Mouse (Mus musculus) heart, embryonic 13.5 days (tissue): ENCODE measurements around the gene Rufy2. TPM values are rescaled to one million over a fixed set of nuclear protein-coding genes. Genes with fewer than 3 reads are reported as not detected.
A peak's percentile ranks its signal among the peaks of the same experiment; 100 is the strongest.

Experiments used
- ATAC-seq: fragments of 200-750 bp; cut with Nextera tagmentation; 2 replicates; pipeline ENCODE4 v1.8.0; 2017; ENCODE audit warnings: moderate TSS enrichment; ENCODE audit not compliant: insufficient number of reproducible peaks, low FRiP score, low TSS enrichment; ENCODE audit errors: extremely low read depth
- H3K27ac ChIP-seq: fragments of 300-500 bp; sonication (generic); replicated peaks from 2 replicates; pipeline ENCODE4 v1.5.1; 2015; ENCODE audit warnings: moderate library complexity, mild to moderate bottlenecking, inconsistent platforms
- H3K27me3 ChIP-seq: fragments of 300-500 bp; sonication (generic); replicated peaks from 2 replicates; pipeline ENCODE4 v1.6.1; 2015; ENCODE audit warnings: mild to moderate bottlenecking, inconsistent platforms
- H3K36me3 ChIP-seq: fragments of 300-500 bp; sonication (generic); 2 replicates; pipeline ENCODE4 v1.6.1; 2015; ENCODE audit warnings: mild to moderate bottlenecking, inconsistent platforms
- H3K4me1 ChIP-seq: fragments of 300-500 bp; sonication (generic); 2 replicates; pipeline ENCODE4 v1.6.1; 2015; ENCODE audit warnings: inconsistent platforms
- H3K4me2 ChIP-seq: fragments of 300-500 bp; sonication (generic); 2 replicates; pipeline ENCODE4 v1.6.1; 2015; ENCODE audit warnings: inconsistent platforms, mild to moderate bottlenecking, moderate library complexity
- H3K4me3 ChIP-seq: fragments of 300-500 bp; sonication (generic); 2 replicates; pipeline ENCODE4 v1.5.1; 2015; ENCODE audit warnings: moderate library complexity, mild to moderate bottlenecking, inconsistent platforms
- H3K9ac ChIP-seq: fragments of 300-500 bp; sonication (generic); 2 replicates; pipeline ENCODE4 v1.6.1; 2015; ENCODE audit warnings: inconsistent platforms, mild to moderate bottlenecking, moderate library complexity
- H3K9me3 ChIP-seq: fragments of 300-500 bp; sonication (generic); 2 replicates; pipeline ENCODE4 v1.6.1; 2016; ENCODE audit warnings: inconsistent platforms
- WGBS: fragments of 180-500 bp; shearing (Covaris S2); methylation state at CpG from one replicate; pipeline ENCODE4 v1.1.7; 2015; ENCODE audit warnings: mixed read lengths; 5-methylcytosine and 5-hydroxymethylcytosine counted together
- polyA plus RNA-seq: library from polyadenylated mRNA; unstranded; fragments of >200 nt; fragmentation: Nextera tagmentation; extraction: Ambion mirVana; gene quantifications from 2 replicates; pipeline ENCODE4 v1.2.1, GENCODE M21; 2015

Gene Rufy2
- polyA plus RNA-seq, 1 experiment from 2014 or later, result 11.1 TPM

DNA sequence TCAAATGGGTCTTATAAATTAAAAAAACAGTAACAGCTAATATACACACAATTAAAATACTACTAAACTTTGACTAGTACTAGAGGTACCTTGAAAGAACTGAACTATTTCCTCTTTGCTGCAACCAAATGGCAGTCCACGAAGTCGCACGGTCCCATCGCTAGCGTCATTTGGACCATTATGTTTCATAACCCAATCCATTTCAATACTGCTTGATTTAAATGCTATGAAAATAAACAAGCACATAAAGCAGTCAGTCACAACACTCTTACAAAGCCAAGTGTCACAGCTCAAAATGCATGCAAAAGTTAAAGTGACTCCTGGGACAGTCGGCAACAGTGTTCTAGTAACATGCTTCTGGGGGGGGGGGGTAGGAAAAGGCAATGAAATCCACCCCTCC, 39.3 kb downstream of the Rufy2 start:
- 88% methylated on average over 6 of the region's 6 CpGs for WGBS
- Histone ChIP-seq H3K36me3 (peaks cover 40% of the 10 kb centered on the region), H3K4me3 (no peak overlapping the region), H3K4me1 (peaks cover 29% of the 10 kb centered on the region), H3K27ac (no peak overlapping the region), H3K4me2 (no peak overlapping the region), H3K27me3 (no peaks in the 10 kb centered on the region), H3K9ac (no peak overlapping the region), H3K9me3 (no peaks in the 10 kb centered on the region)
- no peak for ATAC-seq

DNA sequence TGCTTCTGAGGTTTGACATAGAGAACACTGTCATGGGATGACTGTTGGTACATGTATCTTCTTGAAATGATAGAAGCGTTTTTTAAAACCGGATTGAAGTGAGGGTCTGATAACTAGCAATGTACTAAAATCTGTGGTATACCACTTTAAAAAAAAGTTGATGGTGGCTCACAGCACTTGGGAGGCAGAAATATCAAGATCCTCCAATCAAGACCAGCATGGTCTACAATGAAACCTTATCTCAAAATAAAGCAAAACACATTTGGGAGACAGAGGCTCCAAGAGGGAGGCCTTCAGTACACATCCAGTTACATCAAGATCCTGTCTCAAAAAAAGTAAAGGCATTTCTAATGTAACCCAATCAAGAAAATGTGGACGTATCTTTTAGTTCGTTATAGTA, 41.7 kb downstream of the Rufy2 start:
- Histone ChIP-seq H3K9me3 (no peaks in the 10 kb centered on the region), H3K4me2 (peak overlapping the region; percentile 77), H3K27me3 (no peaks in the 10 kb centered on the region), H3K4me3 (peak overlapping the region; percentile 86), H3K9ac (peak overlapping the region; percentile 98), H3K4me1 (peaks cover 40% of the 10 kb centered on the region), H3K36me3 (peaks cover 16% of the 10 kb centered on the region), H3K27ac (no peak overlapping the region)
- WGBS, result 48% methylated on average over 4 of the region's 4 CpGs
- no peak for ATAC-seq

DNA sequence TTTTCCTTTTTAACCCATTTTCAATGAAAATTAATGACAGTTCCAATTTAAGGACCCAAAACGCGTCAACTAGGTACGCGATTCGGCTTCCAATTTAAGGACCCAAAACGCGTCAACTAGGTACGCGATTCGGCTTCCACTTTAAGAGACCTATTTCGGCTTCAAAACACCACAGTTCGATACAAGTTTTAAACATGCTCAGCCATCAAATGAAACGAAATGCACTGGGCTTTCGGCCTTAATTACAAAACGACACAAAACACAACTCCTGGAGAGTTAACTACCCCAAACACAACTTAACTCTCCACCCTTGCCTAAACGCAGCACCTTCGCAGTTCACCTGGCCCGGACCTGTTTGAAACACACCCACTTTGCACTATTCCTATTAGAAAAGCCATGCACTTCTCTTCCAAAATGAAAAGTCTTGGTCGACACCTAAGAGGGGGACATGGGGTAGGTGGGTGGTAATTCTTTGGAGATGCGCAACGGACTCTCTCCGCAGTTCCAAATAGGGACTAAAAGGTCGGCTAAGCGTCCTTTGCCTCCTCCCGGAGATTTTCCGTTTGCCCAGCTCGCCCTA, 42.6 kb downstream of the Rufy2 start:
- ATAC-seq, result no peak
- Histone ChIP-seq H3K4me2 (peak overlapping the region; percentile 77), H3K9me3 (no peaks in the 10 kb centered on the region), H3K27ac (peak overlapping the region; percentile 100), H3K4me3 (peak overlapping the region; percentile 86), H3K4me1 (peaks cover 40% of the 10 kb centered on the region), H3K27me3 (no peaks in the 10 kb centered on the region), H3K9ac (peak overlapping the region; percentile 98), H3K36me3 (peaks cover 7% of the 10 kb centered on the region)
- WGBS, result under 1% methylated on average over 27 of the region's 27 CpGs

DNA sequence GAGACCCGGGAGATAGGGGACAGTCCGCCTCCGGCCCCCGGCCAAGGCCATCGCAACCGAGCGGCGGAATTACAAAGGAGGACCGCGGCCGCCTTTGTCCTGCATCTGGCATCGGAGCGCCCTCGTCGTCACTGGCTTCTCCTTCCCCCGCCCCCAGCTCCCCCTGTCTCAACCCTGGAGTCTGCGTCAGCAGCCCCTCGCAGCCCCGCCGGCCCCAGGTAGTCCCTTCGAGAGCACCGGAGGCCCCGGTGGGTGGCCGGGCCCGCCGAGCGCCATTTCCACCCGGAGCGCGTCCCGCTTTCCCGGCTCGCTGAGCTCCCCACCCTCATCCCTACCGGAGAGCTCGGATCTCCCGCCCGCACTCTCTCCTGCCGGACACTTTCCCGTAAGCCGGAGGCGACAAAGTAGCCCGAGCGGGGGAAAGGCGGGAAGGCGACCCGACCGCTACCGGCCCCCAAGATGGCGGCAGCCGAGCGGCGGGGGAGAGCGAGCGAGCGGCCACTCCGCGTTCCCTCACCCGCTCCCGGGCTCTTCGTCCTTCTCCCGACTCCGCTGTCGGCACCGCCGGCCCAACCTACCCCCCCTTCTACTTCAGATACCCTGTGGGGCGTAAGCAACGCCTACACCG, 43.2 kb downstream of the Rufy2 start:
- Histone ChIP-seq H3K4me1 (peaks cover 40% of the 10 kb centered on the region), H3K27me3 (no peaks in the 10 kb centered on the region), H3K4me2 (peak overlapping the region; percentile 77), H3K9ac (peak overlapping the region; percentile 98), H3K36me3 (peaks cover 2% of the 10 kb centered on the region; the same call in 1 of the 2 replicates), H3K9me3 (no peaks in the 10 kb centered on the region), H3K27ac (peak overlapping the region; percentile 100), H3K4me3 (peak overlapping the region; percentile 86)
- under 1% methylated on average over 66 of the region's 68 CpGs for WGBS
- peak; percentile 30; the same call in 1 of the 2 replicates for ATAC-seq

DNA sequence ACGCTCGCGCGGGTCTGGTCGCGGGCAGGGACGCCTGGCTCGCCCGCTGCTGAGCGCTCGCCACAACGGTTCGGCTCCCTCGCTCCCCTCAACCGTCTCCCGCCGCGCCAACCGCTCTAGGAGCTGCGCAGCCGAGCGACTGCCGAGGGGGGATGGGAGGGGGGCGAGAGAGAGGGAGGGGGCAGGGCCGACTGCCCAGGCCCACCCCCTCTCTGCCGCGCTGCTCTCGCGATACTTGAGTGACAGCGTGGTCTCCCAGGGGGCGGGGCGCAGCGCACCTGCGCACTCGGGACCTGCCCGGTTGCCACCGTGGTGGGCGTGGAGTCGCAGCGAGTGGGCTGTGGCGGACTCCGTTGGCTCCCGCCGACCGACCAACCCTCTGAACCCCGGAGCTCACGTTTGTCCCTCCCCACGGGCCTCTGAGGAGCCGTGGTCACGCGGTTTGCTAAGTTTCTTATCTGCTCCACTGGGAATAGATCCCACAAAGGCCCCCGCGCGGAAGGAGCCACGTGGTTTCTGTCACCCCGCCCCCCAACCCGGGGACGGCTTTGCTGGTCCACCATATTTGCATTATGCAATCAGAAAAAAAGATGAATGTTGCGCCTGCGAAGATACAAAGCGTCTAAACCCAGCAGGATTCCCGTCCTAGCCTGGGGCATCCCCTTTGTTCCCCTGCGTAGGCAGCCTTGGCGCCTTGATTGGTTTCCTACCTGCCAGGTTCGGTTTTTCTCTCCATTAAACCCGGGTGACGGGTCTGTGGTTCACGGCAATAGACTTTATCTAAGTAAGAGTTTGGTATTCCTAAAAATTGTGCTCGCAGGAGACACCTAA, 43.9 kb downstream of the Rufy2 start, which contains the start of the genes Hnrnph3 and Pbld2:
Gene Hnrnph3 (minus strand): TSS at position 469 of the 831 bp plus-strand sequence.
Gene Pbld2 (plus strand): TSS at position 567 of the 831 bp plus-strand sequence.
- H3K9me3 ChIP-seq, result no peaks in the 10 kb centered on the region
- H3K4me3 ChIP-seq, result peak within 1 kb of the TSS; percentile 86
- peak within 1 kb of the TSS; percentile 98 for H3K9ac ChIP-seq
- H3K4me1 ChIP-seq, result peaks cover 38% of the 10 kb centered on the region
- under 1% methylated on average over 57 of the region's 69 CpGs for WGBS
- H3K4me2 ChIP-seq, result peak within 1 kb of the TSS; percentile 77
- peak; percentile 92 for ATAC-seq
- H3K27ac ChIP-seq, result peak within 1 kb of the TSS; percentile 100
- H3K36me3 ChIP-seq, result no peaks in the 10 kb centered on the region
- no peaks in the 10 kb centered on the region for H3K27me3 ChIP-seq

DNA sequence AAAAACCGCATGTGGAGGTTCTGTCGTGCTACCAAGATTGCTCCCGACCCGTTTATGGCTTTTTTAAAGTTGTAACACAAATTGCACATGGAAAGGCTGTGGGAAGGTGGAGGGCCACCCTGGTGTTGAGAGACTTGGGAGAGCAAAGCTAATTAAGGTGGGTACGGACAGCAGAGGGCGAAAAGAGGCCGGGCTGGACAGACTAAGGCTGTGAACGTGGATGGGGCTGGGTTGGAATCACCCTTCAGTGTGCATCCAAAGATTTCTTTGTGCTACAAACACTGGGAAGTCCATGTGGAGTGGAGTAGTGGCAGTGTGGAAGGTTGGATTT, 44.5 kb downstream of the Rufy2 start:
- WGBS, result 0% methylated on average over 8 of the region's 8 CpGs
- Histone ChIP-seq H3K27ac (peak overlapping the region; percentile 100), H3K4me3 (peak overlapping the region; percentile 86), H3K4me2 (peak overlapping the region; percentile 77), H3K9me3 (no peaks in the 10 kb centered on the region), H3K36me3 (no peaks in the 10 kb centered on the region), H3K9ac (peak overlapping the region; percentile 86), H3K4me1 (peaks cover 34% of the 10 kb centered on the region), H3K27me3 (no peaks in the 10 kb centered on the region)
- peak; percentile 28; the same call in 1 of the 2 replicates for ATAC-seq

DNA sequence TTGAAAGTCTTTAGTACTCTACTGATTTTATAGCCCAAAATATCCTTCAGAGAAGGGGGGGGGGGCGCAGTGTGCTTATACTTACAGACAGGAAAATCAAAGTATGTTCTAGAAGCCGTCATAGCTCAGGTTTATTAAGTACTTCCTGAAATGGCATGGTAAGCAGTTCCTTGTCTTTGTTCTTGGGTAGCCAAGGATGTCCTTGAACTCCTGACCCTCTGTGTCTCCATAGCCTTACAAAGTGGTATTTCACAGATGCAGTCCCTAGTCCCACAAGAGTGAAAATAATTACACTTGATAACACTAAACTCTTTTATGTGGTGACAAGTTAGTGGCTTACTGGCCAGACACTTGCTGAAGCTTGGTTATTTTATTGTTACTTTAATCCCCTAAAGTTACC, 45.0 kb downstream of the Rufy2 start:
- Histone ChIP-seq H3K9ac (peak overlapping the region; percentile 86), H3K4me3 (peak overlapping the region; percentile 86), H3K27ac (peak overlapping the region; percentile 100), H3K27me3 (no peaks in the 10 kb centered on the region), H3K36me3 (no peaks in the 10 kb centered on the region), H3K4me2 (peak overlapping the region; percentile 77), H3K4me1 (peaks cover 34% of the 10 kb centered on the region), H3K9me3 (no peaks in the 10 kb centered on the region)
- ATAC-seq, result no peak
- WGBS, result 46% methylated on average over 2 of the region's 2 CpGs

DNA sequence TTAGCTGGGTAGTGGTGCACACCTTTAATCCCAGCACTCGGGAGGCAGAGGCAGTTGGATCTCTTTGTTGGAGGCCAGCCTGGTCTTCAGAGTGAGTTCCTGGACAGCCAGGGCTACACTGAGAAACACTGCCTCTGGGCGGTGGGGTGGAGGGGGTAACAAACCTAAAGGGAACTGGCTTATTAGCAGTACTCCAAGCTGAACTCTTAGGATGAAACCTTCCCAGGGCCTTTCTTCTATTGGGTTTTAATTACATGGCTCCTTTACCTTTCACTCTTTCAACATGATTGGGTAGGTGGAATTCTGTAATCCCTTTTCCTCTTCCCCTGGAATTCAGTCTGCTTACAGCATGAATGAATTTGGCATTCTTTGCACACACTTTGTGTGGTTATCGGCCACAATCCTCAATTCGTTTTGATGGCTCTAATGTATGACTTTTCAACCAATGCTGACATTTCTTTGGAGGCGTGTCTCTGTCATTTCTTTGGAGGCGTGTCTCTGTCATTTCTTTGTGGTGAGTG, 45.5 kb downstream of the Rufy2 start:
- H3K4me3 ChIP-seq, result no peak overlapping the region
- peak overlapping the region; percentile 100 for H3K27ac ChIP-seq
- no peak overlapping the region for H3K9ac ChIP-seq
- peaks cover 29% of the 10 kb centered on the region for H3K4me1 ChIP-seq
- WGBS, result 79% methylated on average over 6 of the region's 6 CpGs
- peak overlapping the region; percentile 77 for H3K4me2 ChIP-seq
- no peaks in the 10 kb centered on the region for H3K9me3 ChIP-seq
- no peaks in the 10 kb centered on the region for H3K36me3 ChIP-seq
- H3K27me3 ChIP-seq, result no peaks in the 10 kb centered on the region
- ATAC-seq, result no peak

DNA sequence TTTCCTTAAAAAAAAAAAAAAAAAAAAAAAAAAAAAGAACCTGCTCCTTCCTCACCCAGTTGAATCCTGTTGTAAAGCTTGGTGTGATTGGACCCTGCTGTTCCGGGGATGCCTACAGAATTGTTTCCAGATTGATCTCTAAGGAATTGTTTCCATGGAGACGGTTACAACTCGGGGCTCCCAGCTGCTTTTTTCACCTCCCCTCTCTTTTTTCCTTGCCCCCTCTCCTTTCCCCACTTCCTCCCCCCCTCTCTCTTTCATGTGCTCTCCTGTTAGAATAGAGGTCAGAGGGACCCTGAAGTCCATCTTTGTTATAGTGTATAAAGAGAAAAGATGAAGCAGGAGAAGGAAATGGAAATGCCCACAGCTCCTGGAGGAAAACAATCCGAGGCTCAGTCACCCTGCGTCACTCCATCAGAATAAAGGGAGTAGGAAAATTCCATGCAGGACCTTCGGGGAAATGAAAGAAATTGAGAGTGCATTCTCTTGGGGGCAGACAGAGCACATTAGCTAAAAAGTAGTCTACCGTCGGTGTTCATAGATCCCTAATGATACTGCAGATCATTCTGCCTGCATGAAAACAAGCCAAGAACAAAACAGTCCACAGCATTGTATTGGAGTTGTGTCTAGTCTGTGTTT, 46.3 kb downstream of the Rufy2 start:
- Histone ChIP-seq H3K9me3 (no peaks in the 10 kb centered on the region), H3K4me1 (peaks cover 22% of the 10 kb centered on the region), H3K9ac (no peak overlapping the region), H3K27ac (no peak overlapping the region), H3K4me3 (no peak overlapping the region), H3K36me3 (no peaks in the 10 kb centered on the region), H3K4me2 (no peak overlapping the region), H3K27me3 (no peaks in the 10 kb centered on the region)
- 68% methylated on average over 8 of the region's 8 CpGs for WGBS
- no peak for ATAC-seq

DNA sequence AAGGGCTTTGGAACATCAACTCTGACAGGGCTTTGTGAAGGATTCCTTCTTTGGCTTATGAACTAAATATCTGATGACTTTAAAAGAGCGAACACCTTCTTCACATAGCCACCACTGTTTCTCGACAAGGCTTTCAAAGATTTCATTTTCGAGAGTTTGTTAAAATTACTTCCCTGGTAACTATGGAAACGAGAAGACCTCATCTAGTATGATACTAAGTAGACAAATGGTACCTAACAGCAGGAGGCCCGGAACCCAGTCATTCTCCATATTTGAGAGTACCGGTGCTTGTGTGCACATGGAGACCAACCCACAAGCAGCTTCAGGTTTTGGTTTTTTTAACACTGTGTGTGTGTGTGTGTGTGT, 46.8 kb downstream of the Rufy2 start:
- Histone ChIP-seq H3K36me3 (no peaks in the 10 kb centered on the region), H3K4me1 (peaks cover 17% of the 10 kb centered on the region), H3K27me3 (no peaks in the 10 kb centered on the region), H3K4me2 (no peak overlapping the region), H3K27ac (no peak overlapping the region), H3K9ac (no peak overlapping the region), H3K4me3 (no peak overlapping the region), H3K9me3 (no peaks in the 10 kb centered on the region)
- ATAC-seq, result no peak
- WGBS, result 88% methylated on average over 6 of the region's 6 CpGs
